Mouse (Mus musculus) intestine, postnatal 0 days (tissue): ENCODE measurements around the gene Capn5. TPM values are rescaled to one million over a fixed set of nuclear protein-coding genes. Genes with fewer than 3 reads are reported as not detected.

Experiments
- ATAC-seq: fragments of 200-750 bp; cut with Nextera tagmentation; 2 replicates; pipeline ENCODE4 v1.8.0; 2017; ENCODE audit warnings: mild to moderate bottlenecking, moderate TSS enrichment, moderate library complexity
- H3K27ac ChIP-seq: fragments of 300-500 bp; sonication (generic); 2 replicates; pipeline ENCODE4 v1.5.1; 2014; ENCODE audit warnings: mild to moderate bottlenecking, low read depth, low read length, moderate library complexity
- H3K27me3 ChIP-seq: fragments of 300-500 bp; sonication (generic); replicated peaks from 2 replicates; pipeline ENCODE4 v1.6.1; 2014; ENCODE audit warnings: low read length, mixed read lengths; ENCODE audit not compliant: control insufficient read depth, insufficient read depth
- H3K36me3 ChIP-seq: fragments of 300-500 bp; sonication (generic); 2 replicates; pipeline ENCODE4 v1.6.1; 2014; ENCODE audit warnings: mild to moderate bottlenecking, moderate library complexity; ENCODE audit not compliant: control insufficient read depth, insufficient read depth
- H3K4me1 ChIP-seq: fragments of 300-500 bp; sonication (generic); replicated peaks from 2 replicates; pipeline ENCODE4 v1.6.1; 2014; ENCODE audit warnings: antibody characterized with exemption, low read length, mixed read lengths; ENCODE audit not compliant: control insufficient read depth, insufficient read depth
- H3K4me2 ChIP-seq: fragments of 300-500 bp; sonication (generic); replicated peaks from 2 replicates; pipeline ENCODE4 v1.6.1; 2014; ENCODE audit warnings: low read depth, mild to moderate bottlenecking, moderate library complexity
- H3K4me3 ChIP-seq: fragments of 300-500 bp; sonication (generic); 2 replicates; pipeline ENCODE4 v1.5.1; 2014; ENCODE audit warnings: low read depth, low read length
- H3K9ac ChIP-seq: fragments of 300-500 bp; sonication (generic); 2 replicates; pipeline ENCODE4 v1.6.1; 2014; ENCODE audit warnings: mild to moderate bottlenecking, low read depth, low read length
- H3K9me3 ChIP-seq: fragments of 300-500 bp; sonication (generic); 2 replicates; pipeline ENCODE4 v1.6.1; 2016; ENCODE audit warnings: mixed run types; ENCODE audit not compliant: control insufficient read depth
- CTCF ChIP-seq: sonication (generic); IDR thresholded peaks from 2 replicates; pipeline ENCODE4 v1.5.1; 2016; ENCODE audit warnings: low read depth, mild to moderate bottlenecking, control low read depth, antibody characterized with exemption, moderate library complexity
- WGBS: fragments of 180-500 bp; shearing (Covaris S2); extraction: QIAGEN DNeasy Blood & Tissue Kit; methylation state at CpG from one replicate; pipeline ENCODE4 v1.1.7; 2014; 5-methylcytosine and 5-hydroxymethylcytosine counted together
- polyA plus RNA-seq: library from polyadenylated mRNA; unstranded; fragments of >200 nt; fragmentation: Nextera tagmentation; extraction: Ambion mirVana; gene quantifications from 2 replicates; pipeline ENCODE4 v1.2.1, GENCODE M21; 2015

Gene Capn5
- polyA plus RNA-seq, 1 experiment from 2014 or later: 3.3 TPM

DNA sequence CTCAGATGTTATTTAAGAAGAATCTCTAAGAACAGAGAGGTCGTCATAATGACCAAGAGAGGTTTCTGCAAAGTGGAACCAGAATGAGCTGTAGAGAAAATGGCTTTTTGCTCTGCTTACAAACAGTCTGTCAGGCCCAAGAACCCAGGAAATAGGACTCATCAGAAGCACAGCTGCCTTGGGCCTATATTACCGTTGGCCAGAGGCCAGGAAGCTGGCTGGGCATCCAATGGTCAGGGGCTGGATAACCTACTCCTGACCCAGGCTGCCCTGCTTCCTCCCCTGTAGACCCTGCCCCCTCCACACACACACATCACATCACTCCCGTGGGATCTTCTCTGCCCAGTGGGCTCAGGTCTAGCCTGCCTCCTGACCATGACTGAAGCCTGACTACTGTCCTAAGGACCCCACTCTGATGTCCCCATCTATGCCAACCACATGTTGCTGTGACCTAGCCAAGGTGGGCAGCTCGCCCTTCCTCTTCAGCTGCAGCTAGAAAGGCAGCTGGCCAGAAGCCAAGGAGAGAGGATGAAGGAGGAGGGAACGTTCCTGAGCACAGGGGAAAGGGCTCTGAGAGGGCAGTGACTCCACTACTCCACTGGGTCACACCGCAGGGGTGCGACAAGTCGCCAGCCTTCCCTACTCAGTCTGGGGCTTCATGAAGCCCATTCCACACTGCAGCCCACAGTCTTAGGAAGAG, 17.9 kb downstream of the Capn5 start:
- no peaks in the 10 kb centered on the region; the same call in 1 of the 2 replicates for H3K4me1 ChIP-seq
- ATAC-seq: no peak
- no peak overlapping the region for H3K9ac ChIP-seq
- no peaks in the 10 kb centered on the region for H3K27me3 ChIP-seq
- H3K4me2 ChIP-seq: no peak overlapping the region
- H3K9me3 ChIP-seq: no peaks in the 10 kb centered on the region
- no peak for TF ChIP-seq CTCF
- WGBS: 47% methylated on average over 8 of the region's 8 CpGs
- H3K4me3 ChIP-seq: no peak overlapping the region
- 0 out of 2 replicates have a peak overlapping the region, but pooled peaks have one; percentile 10 for H3K27ac ChIP-seq
- no peaks in the 10 kb centered on the region for H3K36me3 ChIP-seq

DNA sequence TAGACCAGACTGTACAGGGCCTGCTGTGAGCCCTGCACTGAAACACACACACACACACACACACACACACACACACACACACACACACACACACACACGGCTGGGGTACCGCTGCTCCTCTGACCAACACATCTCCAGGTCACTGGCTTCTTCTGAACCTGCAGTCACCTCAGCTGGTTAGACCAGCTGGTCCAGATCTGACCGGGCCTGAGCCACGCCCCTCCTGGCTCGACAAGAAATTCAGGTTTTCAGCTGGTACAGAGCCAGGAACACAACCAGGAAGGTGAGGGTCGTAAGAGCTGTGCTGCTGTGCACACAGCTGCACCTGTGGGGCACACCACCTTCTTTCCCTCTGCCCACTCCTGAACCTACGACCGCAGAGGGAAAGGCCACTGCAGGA, 19.6 kb downstream of the Capn5 start:
- H3K36me3 ChIP-seq: no peaks in the 10 kb centered on the region
- WGBS: 17% methylated on average over 8 of the region's 8 CpGs
- no peak overlapping the region; the same call in 1 of the 2 replicates for H3K4me2 ChIP-seq
- no peak overlapping the region for H3K4me3 ChIP-seq
- H3K9ac ChIP-seq: no peak overlapping the region
- no peaks in the 10 kb centered on the region for H3K9me3 ChIP-seq
- H3K4me1 ChIP-seq: no peaks in the 10 kb centered on the region; the same call in 1 of the 2 replicates
- no peak overlapping the region for H3K27ac ChIP-seq
- TF ChIP-seq CTCF: no peak
- no peaks in the 10 kb centered on the region for H3K27me3 ChIP-seq
- peak; percentile 36; the same call in 1 of the 2 replicates for ATAC-seq

DNA sequence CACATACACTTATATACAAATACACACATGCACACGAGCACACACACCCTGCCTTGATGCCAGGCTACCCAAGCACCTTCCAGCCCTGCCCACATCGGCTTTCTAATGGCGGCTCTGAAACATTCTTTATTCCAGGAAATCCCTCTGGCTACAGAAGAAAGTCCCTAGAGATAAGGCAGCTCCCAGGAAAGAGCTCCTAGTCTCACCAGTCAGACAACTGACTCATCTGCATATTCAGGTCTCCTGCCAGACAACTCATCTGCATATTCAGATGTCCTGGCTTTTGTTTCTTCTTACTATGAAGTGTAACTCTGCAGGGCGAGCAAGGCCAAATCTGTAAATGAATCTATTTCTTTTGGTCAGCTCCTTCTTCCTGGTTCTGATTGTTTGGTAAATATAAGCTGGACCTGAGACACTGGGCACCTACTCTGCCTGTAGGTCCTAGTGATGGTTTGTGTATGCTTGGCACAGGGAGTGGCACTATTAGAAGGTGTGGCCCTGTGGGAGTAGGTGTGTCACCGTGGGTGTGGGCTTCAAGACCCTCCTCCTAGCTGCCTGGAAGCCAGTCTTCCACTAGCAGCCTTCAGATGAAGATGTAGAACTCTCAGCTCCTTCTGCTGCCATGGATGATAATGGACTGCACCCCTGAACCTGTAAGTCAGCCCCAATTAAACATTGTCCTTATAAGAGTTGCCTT, 20.3 kb downstream of the Capn5 start:
- TF ChIP-seq CTCF: no peak
- Histone ChIP-seq H3K36me3 (no peaks in the 10 kb centered on the region), H3K4me2 (no peak overlapping the region), H3K27ac (no peak overlapping the region), H3K4me1 (no peaks in the 10 kb centered on the region; the same call in 1 of the 2 replicates), H3K9me3 (no peaks in the 10 kb centered on the region), H3K4me3 (no peak overlapping the region), H3K9ac (no peak overlapping the region), H3K27me3 (no peaks in the 10 kb centered on the region)
- WGBS: 42% methylated on average over 5 of the region's 5 CpGs
- ATAC-seq: no peak

DNA sequence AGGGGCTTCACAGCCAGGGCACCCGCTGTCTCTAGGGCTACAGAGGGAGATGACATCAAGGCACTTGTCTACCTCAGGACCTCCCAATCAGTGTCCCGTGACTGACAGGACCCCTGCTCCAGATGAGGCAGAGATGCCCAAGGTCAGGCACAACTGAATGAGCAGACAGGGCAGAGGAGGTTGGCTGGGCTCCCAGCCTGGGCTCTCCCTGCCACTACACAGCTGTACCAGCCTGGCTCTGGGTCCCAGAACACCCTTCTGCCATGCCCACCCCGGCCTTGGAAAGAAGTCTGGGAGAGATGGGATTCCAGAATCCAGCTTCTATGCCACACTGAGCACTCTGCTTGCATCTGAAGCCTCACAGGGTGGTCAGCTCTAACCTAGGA, 21.8 kb downstream of the Capn5 start:
- no peaks in the 10 kb centered on the region; the same call in 1 of the 2 replicates for H3K4me1 ChIP-seq
- TF ChIP-seq CTCF: no peak
- H3K9ac ChIP-seq: no peak overlapping the region
- ATAC-seq: no peak
- H3K4me2 ChIP-seq: no peak overlapping the region
- 68% methylated on average over 3 of the region's 3 CpGs for WGBS
- no peaks in the 10 kb centered on the region for H3K9me3 ChIP-seq
- no peak overlapping the region for H3K4me3 ChIP-seq
- 0 out of 2 replicates have a peak, but pooled peaks cover 4% of the 10 kb centered on the region for H3K36me3 ChIP-seq
- H3K27me3 ChIP-seq: no peaks in the 10 kb centered on the region
- H3K27ac ChIP-seq: no peak overlapping the region

DNA sequence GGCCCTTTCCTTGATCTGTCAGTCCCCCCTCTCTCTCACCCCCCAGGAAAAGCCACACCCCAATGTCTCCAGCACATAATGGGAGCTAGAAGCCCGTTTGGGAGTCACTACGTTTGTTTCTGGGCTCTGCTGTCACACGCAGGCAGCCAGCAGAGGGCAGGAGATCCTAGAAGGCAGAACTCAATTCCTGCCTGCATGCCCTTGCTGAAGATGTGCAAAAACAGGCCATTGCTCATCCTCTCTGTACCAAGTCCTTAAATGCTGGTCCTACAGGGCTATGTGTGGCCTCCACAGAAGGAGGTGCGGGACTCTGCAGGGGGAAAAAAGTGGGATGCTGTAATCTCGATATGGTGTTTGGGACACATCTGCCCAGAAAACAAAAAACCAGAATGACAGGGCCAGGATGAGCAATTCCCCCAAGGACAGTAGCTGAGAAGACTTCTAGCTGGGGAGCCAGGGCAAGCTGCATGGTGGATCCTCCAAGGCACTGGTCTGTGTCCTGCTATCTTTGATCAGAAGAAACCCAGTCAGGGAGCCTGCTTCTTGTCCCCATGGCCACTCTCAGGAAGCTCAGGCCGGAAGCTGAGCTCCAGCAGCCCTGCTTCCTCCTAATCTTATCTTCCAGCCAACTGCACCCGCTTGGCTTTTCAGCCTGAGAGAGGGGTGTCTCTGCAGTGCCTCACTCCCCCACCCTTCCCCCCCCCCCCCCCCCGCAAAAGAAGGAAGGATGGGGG, 22.4 kb downstream of the Capn5 start:
- 33% methylated on average over 7 of the region's 8 CpGs for WGBS
- Histone ChIP-seq H3K9me3 (no peaks in the 10 kb centered on the region), H3K4me2 (no peak overlapping the region), H3K36me3 (0 out of 2 replicates have a peak, but pooled peaks cover 4% of the 10 kb centered on the region), H3K4me1 (no peaks in the 10 kb centered on the region; the same call in 1 of the 2 replicates), H3K9ac (no peak overlapping the region), H3K27me3 (no peaks in the 10 kb centered on the region), H3K27ac (no peak overlapping the region), H3K4me3 (no peak overlapping the region)
- TF ChIP-seq CTCF: peak; percentile 93
- no peak for ATAC-seq

DNA sequence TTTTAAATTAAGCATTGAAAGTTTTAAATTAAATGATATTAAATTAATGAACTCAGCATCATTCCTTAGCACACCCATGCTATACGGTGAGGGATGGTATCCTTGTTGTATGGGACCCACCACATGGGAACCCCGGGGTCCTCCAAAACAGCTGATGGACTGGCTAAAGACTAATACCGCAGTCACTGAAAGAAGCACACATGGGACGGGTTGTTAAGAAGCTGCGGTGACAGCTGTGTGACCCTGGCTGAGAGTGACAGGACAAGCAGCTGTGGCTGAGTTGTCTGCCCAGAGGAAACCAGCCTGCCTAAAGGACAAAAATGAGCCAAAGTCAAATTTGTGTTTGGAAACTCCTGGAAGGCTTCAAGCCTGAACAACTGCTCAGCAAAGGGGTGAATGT, 24.2 kb downstream of the Capn5 start:
- Histone ChIP-seq H3K4me1 (no peaks in the 10 kb centered on the region; the same call in 1 of the 2 replicates), H3K4me3 (no peak overlapping the region), H3K27me3 (no peaks in the 10 kb centered on the region), H3K27ac (no peak overlapping the region), H3K36me3 (0 out of 2 replicates have a peak, but pooled peaks cover 4% of the 10 kb centered on the region), H3K9me3 (no peaks in the 10 kb centered on the region), H3K4me2 (no peak overlapping the region), H3K9ac (no peak overlapping the region)
- 91% methylated on average over 5 of the region's 5 CpGs for WGBS
- TF ChIP-seq CTCF: no peak
- ATAC-seq: no peak
